Mouse (Mus musculus) CD4-positive, CD25-positive, alpha-beta regulatory T cell, adult 9 weeks (primary cell): ENCODE measurements around the gene Gpx4. TPM values are rescaled to one million over a fixed set of nuclear protein-coding genes. Genes with fewer than 3 reads are reported as not detected.

Experiments
- polyA plus RNA-seq: library from polyadenylated mRNA; unstranded; fragments of 100-300 nt; shearing (Covaris generic); gene quantifications from one replicate; pipeline ENCODE4 v1.2.1, GENCODE M21; 2017

Gene Gpx4
- 504 TPM for polyA plus RNA-seq

DNA sequence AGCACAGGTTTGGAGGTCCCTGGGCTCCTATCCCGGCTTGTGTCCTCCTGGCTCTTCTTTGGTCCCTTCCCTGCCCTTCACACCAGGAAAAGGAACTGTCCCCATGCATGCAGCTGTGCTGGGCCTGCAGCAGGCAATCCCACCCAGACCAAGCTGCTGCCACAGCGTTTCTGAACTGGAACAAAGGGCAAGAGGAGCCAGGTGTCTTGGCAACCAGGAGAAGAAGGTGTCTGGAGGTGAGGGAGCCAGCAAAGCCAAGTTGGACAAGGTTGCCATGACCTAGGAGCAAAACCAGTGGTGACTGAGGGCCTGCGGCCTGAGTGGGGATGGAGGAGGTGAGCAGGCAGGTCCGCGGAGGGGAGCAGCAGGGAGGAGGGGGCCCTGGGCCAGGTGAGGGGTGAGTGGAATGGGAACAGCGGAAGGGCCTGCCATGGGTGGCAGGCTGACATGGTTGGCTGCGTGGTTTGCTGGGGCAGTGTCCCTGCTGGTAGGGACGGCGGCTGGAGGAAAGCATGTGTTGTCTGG, at the start of gene Gpx4:
Gpx4 (plus strand) TSS at position 126 of the 525 bp plus-strand sequence.

DNA sequence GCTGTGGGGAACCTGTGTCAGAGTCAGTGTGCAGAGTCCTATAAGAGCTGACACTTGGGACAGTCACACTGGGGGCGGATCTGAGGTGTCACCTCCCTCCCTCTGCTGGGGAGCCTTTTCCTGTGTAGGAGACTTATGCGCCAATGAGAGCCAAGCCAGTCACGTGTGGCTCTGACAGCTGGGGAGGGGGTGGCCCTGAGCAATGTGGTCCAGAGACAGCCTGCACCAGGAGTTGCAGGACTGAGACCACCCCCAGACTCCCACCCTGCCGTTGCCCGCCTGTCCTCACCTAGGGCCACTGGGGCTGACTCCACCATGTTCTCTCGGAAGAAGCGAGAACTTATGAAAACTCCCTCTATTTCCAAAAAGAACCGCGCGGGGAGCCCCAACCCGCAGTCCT, 30.5 kb upstream of the Gpx4 start, which contains the start of gene Arhgap45:
Arhgap45 (plus strand) TSS at position 143 of the 400 bp plus-strand sequence.

DNA sequence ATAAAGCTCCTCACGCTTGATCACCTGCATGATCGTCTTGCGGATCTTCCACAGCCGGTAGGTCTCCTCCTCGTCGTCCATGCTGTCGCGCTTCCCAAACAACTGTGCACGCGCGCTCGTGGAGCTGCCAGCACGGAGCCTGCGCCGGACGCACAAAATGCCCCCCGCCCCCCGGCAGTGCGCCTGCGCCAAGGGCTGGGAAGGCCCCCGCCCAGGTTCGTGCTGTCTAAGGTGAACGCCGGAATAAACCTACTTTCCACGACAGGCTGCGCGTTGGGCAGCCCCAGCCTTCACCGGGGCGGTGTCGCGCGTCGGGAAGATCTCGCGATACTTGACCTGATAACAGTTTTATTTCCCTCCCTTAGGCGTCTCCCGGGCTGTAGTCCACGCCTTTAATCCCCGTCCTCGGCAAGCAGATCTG, 7.4 kb upstream of the Gpx4 start, which contains the start of gene Polr2e:
Polr2e (minus strand) TSS at position 237 of the 421 bp plus-strand sequence.

DNA sequence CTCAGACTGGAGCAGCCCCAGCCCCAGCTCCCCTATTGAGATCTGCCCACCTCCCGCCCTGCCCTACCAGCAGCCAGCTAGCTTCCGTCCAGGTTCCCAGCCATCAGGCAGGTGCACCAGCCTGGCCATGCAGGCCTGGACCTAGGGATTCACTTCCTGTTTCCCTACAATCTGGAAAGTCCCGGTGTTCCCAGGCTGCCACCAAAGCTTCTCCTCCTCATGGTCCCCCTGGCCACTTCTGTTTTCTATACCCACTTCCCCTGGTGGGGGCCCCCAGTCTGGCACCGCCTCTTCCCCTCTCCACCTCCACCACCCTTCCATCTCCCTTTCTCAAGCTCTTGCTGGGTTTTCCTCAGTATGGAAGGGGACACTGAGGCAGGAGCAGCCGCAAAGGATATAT, 58.5 kb downstream of the Gpx4 start, which contains the start of gene Sbno2:
Sbno2 (minus strand) TSS at position 112 of the 400 bp plus-strand sequence.

Other genes with a start within 250 kb of the Gpx4 start
- gene Misp, start 226.2 kb upstream of the Gpx4 start, polyA plus RNA-seq = not detected
- gene Ptbp1, start 192.7 kb upstream of the Gpx4 start, polyA plus RNA-seq = 357 TPM
- gene Prtn3, start 172.7 kb upstream of the Gpx4 start, polyA plus RNA-seq = not detected
- gene Plppr3, start 172.5 kb upstream of the Gpx4 start, polyA plus RNA-seq = 5.6 TPM
- gene Elane, start 160.9 kb upstream of the Gpx4 start, polyA plus RNA-seq = not detected
- not detected for gene Cfd, start 156.3 kb upstream of the Gpx4 start, polyA plus RNA-seq
- 18.3 TPM for gene Med16, start 138.2 kb upstream of the Gpx4 start, polyA plus RNA-seq
- 3.7 TPM for gene Gm26602, start 136.3 kb upstream of the Gpx4 start, polyA plus RNA-seq
- 0.24 TPM for gene Kiss1r, start 130.2 kb upstream of the Gpx4 start, polyA plus RNA-seq
- 205 TPM for gene R3hdm4, start 126.0 kb upstream of the Gpx4 start, polyA plus RNA-seq
- gene Arid3a, start 120.1 kb upstream of the Gpx4 start, polyA plus RNA-seq = 7.4 TPM
- gene Wdr18, start 87.0 kb upstream of the Gpx4 start, polyA plus RNA-seq = 79.7 TPM
- gene Grin3b, start 76.5 kb upstream of the Gpx4 start, polyA plus RNA-seq = 0.22 TPM
- gene Tmem259, start 62.8 kb upstream of the Gpx4 start, polyA plus RNA-seq = 3.8 TPM
- gene Cnn2, start 58.6 kb upstream of the Gpx4 start, polyA plus RNA-seq = 1,134 TPM
- gene Abca7, start 50.7 kb upstream of the Gpx4 start, polyA plus RNA-seq = 62.4 TPM
- gene Arhgap45, start 30.5 kb upstream of the Gpx4 start, polyA plus RNA-seq = 911 TPM
- 250 TPM for gene Polr2e, start 7.4 kb upstream of the Gpx4 start, polyA plus RNA-seq
- gene Sbno2, start 58.4 kb downstream of the Gpx4 start, polyA plus RNA-seq = 71.4 TPM
- gene Stk11, start 68.6 kb downstream of the Gpx4 start, polyA plus RNA-seq = 10.0 TPM
- gene Atp5d, start 91.5 kb downstream of the Gpx4 start, polyA plus RNA-seq = 362 TPM
- 2.3 TPM for gene Cbarp, start 93.7 kb downstream of the Gpx4 start, polyA plus RNA-seq
- 1.5 TPM for gene Midn, start 101.1 kb downstream of the Gpx4 start, polyA plus RNA-seq
- 293 TPM for gene Cirbp, start 118.8 kb downstream of the Gpx4 start, polyA plus RNA-seq
- 32.8 TPM for gene 1600002K03Rik, start 125.8 kb downstream of the Gpx4 start, polyA plus RNA-seq
- gene Efna2, start 132.3 kb downstream of the Gpx4 start, polyA plus RNA-seq = 0.38 TPM
- 130 TPM for gene Mum1, start 179.3 kb downstream of the Gpx4 start, polyA plus RNA-seq
- gene Ndufs7, start 202.0 kb downstream of the Gpx4 start, polyA plus RNA-seq = 347 TPM
- 1.8 TPM for gene Gamt, start 213.8 kb downstream of the Gpx4 start, polyA plus RNA-seq
- 40.9 TPM for gene Dazap1, start 214.3 kb downstream of the Gpx4 start, polyA plus RNA-seq
- 1,130 TPM for gene Rps15, start 245.3 kb downstream of the Gpx4 start, polyA plus RNA-seq
- gene Apc2, start 248.8 kb downstream of the Gpx4 start, polyA plus RNA-seq = 0.33 TPM